Mouse (Mus musculus): ENCODE results near the gene Timm50.

The Timm50 gene

GRCm38 (mm10) chr7:28311926-28312543, at the start of gene Timm50:
TSS of gene Timm50 (minus strand) at chr7:28312072.
- DNase-seq (ENCODE audit: low read depth, low spot score), result peak; percentile 94

DNA sequence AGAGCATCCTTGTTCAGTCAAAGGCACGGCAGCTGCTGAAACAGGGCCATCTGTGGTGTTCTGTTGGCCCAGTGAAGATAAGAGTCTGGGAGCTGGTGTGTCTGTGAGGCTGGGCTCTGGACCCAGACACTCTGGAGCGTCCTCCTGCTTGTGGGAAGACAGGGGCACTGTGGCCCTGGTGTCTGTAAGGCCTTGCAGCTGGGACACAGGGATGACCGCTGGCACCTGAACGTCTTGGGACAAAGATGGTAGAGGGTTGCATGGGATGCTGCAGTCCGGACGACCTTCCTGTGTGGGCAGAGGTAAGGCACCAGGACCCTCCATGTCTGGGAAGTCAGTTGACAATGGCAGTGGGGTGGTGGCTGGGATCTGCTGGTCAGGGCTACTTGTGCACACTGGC, 48.4 kb upstream of the Timm50 start:
- DNase-seq (ENCODE audit: low read depth, low spot score), result no peak

DNA sequence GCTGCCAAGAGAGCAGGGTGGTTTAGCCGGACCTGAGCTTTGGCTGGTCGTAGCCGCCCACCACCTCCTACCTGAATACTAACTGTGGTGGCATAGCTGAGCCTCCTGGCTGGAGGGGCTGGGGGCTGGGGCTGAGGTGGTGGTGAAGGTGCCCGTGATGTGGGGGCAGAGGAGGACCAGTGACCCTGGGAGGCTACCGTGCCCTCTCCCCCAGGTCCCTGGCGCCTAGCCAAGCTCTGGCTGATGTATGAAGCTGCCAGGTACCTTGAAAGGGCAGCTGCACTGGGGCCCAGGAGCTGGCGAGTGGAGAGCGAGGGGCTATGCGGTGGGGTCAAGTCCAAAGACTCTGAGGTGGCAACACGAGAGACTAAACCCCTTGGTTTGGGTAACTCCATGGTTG, 48.0 kb upstream of the Timm50 start:
- no peak for DNase-seq (ENCODE audit: low read depth, low spot score)

- no peak for DNase-seq (ENCODE audit: low read depth, low spot score)
These were observed 46.6 kb upstream of the Timm50 start for GRCm38 (mm10) chr7:28358431-28358830.

- no peak for DNase-seq (ENCODE audit: low read depth, low spot score)
These were observed 46.1 kb upstream of the Timm50 start for GRCm38 (mm10) chr7:28357984-28358383.

GRCm38 (mm10) chr7:28356981-28357380, 45.1 kb upstream of the Timm50 start:
- no peak for DNase-seq (ENCODE audit: low read depth, low spot score)

- DNase-seq (ENCODE audit: low read depth, low spot score), result no peak
These were observed 43.3 kb upstream of the Timm50 start for GRCm38 (mm10) chr7:28355221-28355620.

- DNase-seq (ENCODE audit: low read depth, low spot score), result no peak
These were observed 42.7 kb upstream of the Timm50 start for GRCm38 (mm10) chr7:28354596-28354995.

GRCm38 (mm10) chr7:28354113-28354581, 42.3 kb upstream of the Timm50 start:
- no peak for DNase-seq (ENCODE audit: low read depth, low spot score)

DNA sequence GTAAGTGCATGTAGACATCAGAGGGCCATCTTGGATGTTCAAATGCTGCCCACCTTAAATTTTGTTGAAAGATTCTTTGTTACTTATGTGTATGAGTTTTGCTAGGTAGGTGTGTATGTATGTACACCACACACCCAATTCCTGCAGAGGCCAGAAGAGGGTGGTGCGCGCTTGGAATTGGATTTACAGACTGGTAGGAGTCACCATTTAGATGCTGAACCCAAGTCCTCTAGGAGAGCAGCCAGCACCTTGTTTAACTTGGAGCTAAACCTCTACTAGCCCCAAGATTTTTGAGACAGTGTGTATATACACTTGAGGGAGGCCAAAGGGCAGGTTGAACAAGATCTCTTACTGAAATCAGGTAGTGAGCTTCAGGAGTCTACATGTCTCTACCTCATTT, 41.4 kb upstream of the Timm50 start:
- no peak for DNase-seq (ENCODE audit: low read depth, low spot score)

GRCm38 (mm10) chr7:28351676-28352191, 39.9 kb upstream of the Timm50 start:
- DNase-seq (ENCODE audit: low read depth, low spot score), result no peak

GRCm38 (mm10) chr7:28350155-28350883, 38.4 kb upstream of the Timm50 start, which contains the start of gene Rps16:
TSS of gene Rps16 (plus strand) at chr7:28350652.
- DNase-seq (ENCODE audit: low read depth, low spot score), result peak; percentile 98

DNA sequence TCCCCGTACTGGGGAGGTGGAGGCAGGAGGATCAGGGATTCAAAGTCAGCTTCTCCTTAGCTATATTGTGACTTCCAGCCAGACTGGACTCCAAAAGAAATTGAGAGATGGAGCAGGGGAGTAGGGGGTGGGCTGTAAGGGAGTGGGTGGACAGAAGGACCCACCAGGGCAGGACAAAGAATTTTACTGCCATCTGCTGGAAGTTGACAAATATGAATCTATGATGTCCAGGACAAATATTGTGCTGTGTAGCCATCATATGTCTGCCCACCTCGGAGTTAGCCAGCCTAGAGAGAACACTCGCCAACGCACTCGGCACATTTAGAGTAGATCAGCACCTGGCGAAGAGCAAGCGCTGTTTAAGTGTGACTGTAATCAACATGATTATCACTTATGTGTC, 36.7 kb upstream of the Timm50 start:
- DNase-seq (ENCODE audit: low read depth, low spot score), result no peak

- no peak for DNase-seq (ENCODE audit: low read depth, low spot score)
These were observed 35.9 kb upstream of the Timm50 start for GRCm38 (mm10) chr7:28347746-28348145.

DNA sequence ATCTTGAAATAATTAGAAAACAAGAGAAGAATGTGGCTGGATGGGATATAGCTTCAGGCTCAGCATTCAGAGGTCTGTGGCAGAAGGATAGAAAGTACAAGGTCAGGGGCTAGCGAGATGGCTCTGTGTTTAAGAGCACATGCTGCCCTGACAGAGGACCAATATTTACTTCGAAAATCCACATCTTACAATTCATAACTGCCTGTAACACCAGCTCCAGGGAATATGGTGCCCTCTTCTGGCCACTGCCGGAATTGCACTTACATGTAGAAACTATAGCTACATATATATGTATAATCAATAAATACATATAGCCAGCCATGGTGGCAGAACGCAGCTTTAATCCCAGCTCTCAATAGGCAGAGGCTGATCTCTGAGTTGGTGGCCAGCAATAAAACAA, 32.8 kb upstream of the Timm50 start:
- peak; percentile 46 for DNase-seq (ENCODE audit: low read depth, low spot score)

DNA sequence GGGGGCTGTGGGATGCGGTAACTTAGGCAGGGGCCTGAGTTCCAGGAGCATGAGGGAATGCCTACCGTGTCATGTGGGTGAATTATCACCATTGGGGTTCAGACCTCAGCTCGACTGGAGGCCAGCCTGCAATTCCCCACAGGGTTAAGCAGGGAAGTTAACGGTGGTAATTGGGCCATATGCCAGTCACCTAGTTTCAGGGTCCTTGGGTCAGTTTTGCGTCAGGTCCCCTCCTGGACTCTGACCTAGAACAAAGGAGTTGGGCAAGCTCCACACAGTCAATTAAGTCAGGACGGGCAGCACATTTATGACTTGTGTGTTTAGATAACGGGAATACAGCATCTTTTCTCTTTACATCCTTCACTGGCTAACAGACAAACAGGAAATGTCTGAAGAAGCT, 29.5 kb upstream of the Timm50 start:
- DNase-seq (ENCODE audit: low read depth, low spot score), result no peak

- DNase-seq (ENCODE audit: low read depth, low spot score), result peak; percentile 76
These were observed 27.5 kb upstream of the Timm50 start for GRCm38 (mm10) chr7:28339213-28339917.

DNA sequence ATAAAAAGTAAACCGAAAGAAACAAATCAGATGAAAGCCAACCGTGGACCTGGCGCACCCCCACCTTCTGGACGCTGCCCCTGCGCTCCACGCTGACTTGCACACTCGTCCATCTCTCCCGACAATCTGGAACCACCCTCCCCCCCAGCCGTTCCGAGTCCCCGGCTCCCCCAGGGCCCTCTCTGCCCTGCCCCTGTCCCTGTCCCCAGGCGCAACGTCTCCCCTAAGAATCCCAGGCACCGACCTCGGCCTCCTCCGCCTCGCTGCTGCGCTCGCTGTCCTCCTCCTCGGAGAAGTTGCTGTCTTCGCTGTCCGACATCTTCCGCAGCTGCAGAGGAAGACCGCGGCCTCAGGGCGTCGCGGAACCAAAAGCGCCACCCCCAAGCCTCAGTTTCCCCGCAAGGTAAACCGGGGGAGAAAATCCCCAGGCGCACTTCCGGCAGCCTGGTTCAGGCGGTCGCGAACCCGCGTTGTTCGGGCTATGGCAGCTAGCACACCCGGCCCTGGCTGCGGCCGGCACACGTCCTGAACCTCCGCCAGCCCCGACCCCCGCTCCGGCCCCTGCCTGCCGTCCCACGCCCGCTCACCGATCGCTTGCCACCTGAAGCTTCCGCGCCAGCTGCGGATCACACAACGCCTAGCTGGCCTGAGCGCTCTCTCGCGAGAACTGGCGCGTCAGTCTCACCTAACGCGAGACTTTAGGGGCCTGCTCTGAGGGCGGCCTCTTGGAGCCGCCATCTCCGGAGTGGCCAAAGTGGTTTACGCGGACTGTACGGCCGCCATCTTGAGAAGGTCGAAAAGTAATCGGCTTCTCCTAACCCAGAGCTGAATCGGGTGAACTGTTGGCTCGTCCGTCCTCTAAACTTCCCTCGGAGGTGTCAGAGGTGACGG, 26.5 kb upstream of the Timm50 start, which contains the start of gene Supt5:
TSS of gene Supt5 (minus strand) at position 639 of the 891 bp plus-strand sequence.
- DNase-seq (ENCODE audit: low read depth, low spot score), result peak; percentile 99

DNA sequence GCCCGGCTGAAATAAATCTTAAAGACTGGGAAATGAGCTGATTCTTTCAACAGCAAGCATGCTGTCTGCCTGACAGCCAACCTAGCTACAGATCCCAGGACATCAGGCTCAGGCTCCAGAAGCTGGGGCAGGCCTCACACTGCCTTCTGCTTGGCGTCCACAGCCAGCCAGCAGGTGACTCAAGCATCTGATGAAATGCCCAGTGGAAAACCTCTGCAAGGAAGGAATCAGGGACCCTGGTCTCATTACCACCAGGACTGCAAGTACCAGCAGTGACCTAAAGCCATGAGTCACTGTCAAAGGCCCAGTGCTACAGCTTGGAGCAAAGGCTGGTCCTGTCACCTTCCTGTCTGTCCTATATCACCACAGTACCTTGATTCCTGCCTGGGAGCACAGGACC, 23.6 kb upstream of the Timm50 start:
- no peak for DNase-seq (ENCODE audit: low read depth, low spot score)

DNA sequence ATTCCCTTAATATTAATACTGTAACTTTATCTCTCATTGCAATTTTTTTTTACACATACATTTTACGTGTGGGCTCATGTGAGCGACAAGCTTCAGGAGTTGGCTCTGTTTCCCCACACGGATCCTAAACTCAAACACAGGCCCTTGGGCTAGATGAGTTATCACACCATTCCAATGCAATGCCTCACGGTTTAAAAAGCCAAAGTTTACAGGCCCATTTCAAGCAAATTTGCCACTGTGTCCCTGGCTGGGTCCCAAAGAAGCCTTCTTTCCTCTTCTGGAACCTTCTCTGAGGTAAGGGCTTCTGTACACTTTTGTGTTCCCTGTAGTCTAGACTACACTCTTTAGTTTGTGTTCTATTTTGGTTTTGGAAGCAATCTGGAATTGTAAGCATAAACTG, 22.7 kb upstream of the Timm50 start:
- DNase-seq (ENCODE audit: low read depth, low spot score), result no peak

DNA sequence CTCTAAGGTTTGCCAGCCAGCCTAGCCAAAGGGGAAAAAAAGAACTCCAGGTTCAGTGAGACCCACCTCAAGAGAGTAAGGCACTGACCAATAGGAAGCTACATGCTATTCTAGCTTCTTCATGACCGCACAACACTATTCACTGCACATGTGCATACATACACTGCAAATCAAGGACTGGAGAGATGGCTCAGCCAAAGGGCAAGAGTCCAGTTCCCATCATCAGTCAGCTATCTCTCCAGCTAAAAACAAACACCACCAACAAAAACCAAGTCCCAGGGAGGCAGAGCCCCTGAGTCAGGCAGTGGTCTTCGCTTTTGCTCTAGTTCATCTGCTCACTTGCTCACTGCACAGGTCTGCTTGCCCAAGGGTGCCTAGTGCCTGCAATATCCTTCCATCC, 16.4 kb upstream of the Timm50 start:
- no peak for DNase-seq (ENCODE audit: low read depth, low spot score)

Measured in skeletal muscle tissue, adult 2 months (tissue).